ENCODE assay signal across 14 mouse cellular contexts in the genomic region with DNA sequence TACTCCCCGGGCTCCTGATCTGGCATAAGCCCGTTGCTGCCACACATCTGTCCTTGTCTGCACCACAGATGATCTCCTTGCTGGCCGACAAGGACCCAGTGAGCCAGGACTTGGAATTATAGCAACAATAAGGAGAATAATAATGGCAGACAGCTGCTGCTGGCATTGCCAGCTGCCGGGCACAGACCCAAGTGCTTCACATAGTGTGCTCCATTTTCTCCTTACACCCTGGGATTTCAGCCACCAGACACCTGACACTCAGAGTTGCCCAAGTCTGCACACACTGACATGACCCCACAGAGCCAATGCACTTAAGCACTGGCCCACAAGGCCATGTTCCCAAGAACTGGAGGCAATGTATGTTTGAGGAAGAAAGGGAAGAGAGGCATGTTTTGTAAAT.
DNase-seq lines count a peak whose midpoint lies in the region.
"Had no signal": no experiment of that assay in that cellular context is flagged by ENCODE, and none has a peak within 500 bp of the region (broad histone marks: within the 10 kb centered on the region; RNA-seq: fewer than 3 reads in every experiment).

No protein-coding gene starts in this region.

- DNase-seq in heart, adult 18-20 months: peak; percentile 61 to 66
- DNase-seq in heart, postnatal 25 days (ENCODE audit: low spot score): no peak
- DNase-seq in right cerebral cortex, postnatal 4 days: peak; percentile 5
- DNase-seq in right cerebral cortex, postnatal 14 days: no peak
- DNase-seq in heart, postnatal 10 days: peak; percentile 24 to 29
- no peak for DNase-seq in layer of hippocampus, adult 8-10 months (ENCODE audit: low spot score in 2 of 2)
- no peak for DNase-seq in ovary, postnatal 10 days (ENCODE audit: low spot score)
- DNase-seq: cerebellum, adult 18-20 months; kidney, adult 11 months; kidney, postnatal 14 days; liver; lung, adult 2 months; spleen, adult 18-20 months; thymus, adult 2 months had no signal

- intact Hi-C loops in heart, postnatal 25 days (cut with DNase I): no loop called here
- intact Hi-C loops in heart, postnatal 10 days (cut with DNase I): loop anchor here (5.0 kb wide), 1 partner anchor 37 kb away; no protein-coding TSS in a partner anchor

Comparison
In these comparisons a context has a peak if more than half of its experiments do, and no peak if none do; other contexts are left out.
1. DNase-seq: peak in heart, adult 18-20 months (2 of 2), right cerebral cortex, postnatal 4 days (single experiment) and heart, postnatal 10 days (2 of 2); none in heart, postnatal 25 days (single experiment), right cerebral cortex, postnatal 14 days (single experiment), layer of hippocampus, adult 8-10 months (0 of 2) and ovary, postnatal 10 days (single experiment).